Mouse (Mus musculus) liver, embryonic 11.5 days (tissue): ENCODE measurements at regions not wholly inside any gene's neighbourhood (a gene's known extent, or its start where the extent isn't known, plus 50 kb on each side); places are given as distances from the start of the nearest gene placed in this dataset.

ENCODE experiments used
- ATAC-seq: fragments of 200-750 bp; cut with Nextera tagmentation; replicated peaks from 2 replicates; pipeline ENCODE4 v1.8.0; 2017; ENCODE audit warnings: moderate number of reproducible peaks, mild to moderate bottlenecking, moderate TSS enrichment, moderate library complexity; ENCODE audit not compliant: low FRiP score
- DNase-seq: peaks from one replicate; pipeline ENCODE4 v3.0.0-alpha.2; 2017; ENCODE audit warnings: low spot score
- H3K27ac ChIP-seq: fragments of 300-500 bp; sonication (generic); 2 replicates; pipeline ENCODE4 v1.5.1; 2014; ENCODE audit warnings: mild to moderate bottlenecking, low read depth, low read length, control low read depth
- H3K27me3 ChIP-seq: fragments of 300-500 bp; sonication (generic); replicated peaks from 2 replicates; pipeline ENCODE4 v1.6.1; 2014; ENCODE audit warnings: low read length, mixed read lengths; ENCODE audit not compliant: control insufficient read depth, insufficient read depth
- H3K36me3 ChIP-seq: fragments of 300-500 bp; sonication (generic); 2 replicates; pipeline ENCODE4 v1.6.1; 2014; ENCODE audit warnings: mild to moderate bottlenecking, low read length, moderate library complexity, mixed read lengths; ENCODE audit not compliant: control insufficient read depth, insufficient read depth
- H3K4me1 ChIP-seq: fragments of 300-500 bp; sonication (generic); replicated peaks from 2 replicates; pipeline ENCODE4 v1.6.1; 2014; ENCODE audit warnings: low read length, mixed read lengths; ENCODE audit not compliant: control insufficient read depth, insufficient read depth
- H3K4me2 ChIP-seq: fragments of 300-500 bp; sonication (generic); 2 replicates; pipeline ENCODE4 v1.6.1; 2014; ENCODE audit warnings: mild to moderate bottlenecking, control low read depth, moderate library complexity
- H3K4me3 ChIP-seq: fragments of 300-500 bp; sonication (generic); 2 replicates; pipeline ENCODE4 v1.5.1; 2014; ENCODE audit warnings: low read depth, low read length, control low read depth
- H3K9ac ChIP-seq: fragments of 300-500 bp; sonication (generic); 2 replicates; pipeline ENCODE4 v1.6.1; 2014; ENCODE audit warnings: low read depth, low read length, control low read depth
- H3K9me3 ChIP-seq: fragments of 300-500 bp; sonication (generic); 2 replicates; pipeline ENCODE4 v1.6.1; 2016; ENCODE audit warnings: low read length, inconsistent platforms, mixed read lengths; ENCODE audit not compliant: control insufficient read depth
- WGBS: fragments of 180-500 bp; shearing (Covaris S2); extraction: QIAGEN DNeasy Blood & Tissue Kit; methylation state at CpG from one replicate; pipeline ENCODE4 v1.1.7; 2014; 5-methylcytosine and 5-hydroxymethylcytosine counted together

DNA sequence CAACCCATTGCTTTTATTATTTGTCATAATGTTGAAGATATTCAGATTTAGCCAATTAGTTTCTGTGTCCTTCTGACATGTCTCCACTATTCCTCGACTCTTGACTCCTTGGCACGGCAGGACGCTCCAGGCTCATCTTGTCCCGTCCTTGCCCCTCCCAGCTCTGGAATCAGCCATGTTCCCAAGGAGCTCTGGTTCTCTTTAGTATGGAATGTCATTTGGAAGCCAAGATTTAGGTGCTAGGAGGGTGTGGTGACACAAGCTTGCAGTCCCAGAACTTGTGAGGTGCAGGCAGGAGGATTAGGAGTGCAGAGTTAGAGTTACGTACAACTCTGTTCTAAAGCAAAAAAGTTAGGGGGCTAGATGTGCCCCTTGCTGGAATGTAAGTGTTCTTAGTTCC is 166.9 kb upstream of the Klf4 start:
- Histone ChIP-seq H3K4me3 (no peak overlapping the region), H3K36me3 (no peaks in the 10 kb centered on the region), H3K27ac (no peak overlapping the region), H3K27me3 (no peaks in the 10 kb centered on the region), H3K4me2 (no peak overlapping the region), H3K4me1 (no peaks in the 10 kb centered on the region), H3K9ac (no peak overlapping the region), H3K9me3 (no peaks in the 10 kb centered on the region)
- 85% methylated on average over 5 of the region's 5 CpGs for WGBS
- ATAC-seq, result no peak
- DNase-seq, result no peak

DNA sequence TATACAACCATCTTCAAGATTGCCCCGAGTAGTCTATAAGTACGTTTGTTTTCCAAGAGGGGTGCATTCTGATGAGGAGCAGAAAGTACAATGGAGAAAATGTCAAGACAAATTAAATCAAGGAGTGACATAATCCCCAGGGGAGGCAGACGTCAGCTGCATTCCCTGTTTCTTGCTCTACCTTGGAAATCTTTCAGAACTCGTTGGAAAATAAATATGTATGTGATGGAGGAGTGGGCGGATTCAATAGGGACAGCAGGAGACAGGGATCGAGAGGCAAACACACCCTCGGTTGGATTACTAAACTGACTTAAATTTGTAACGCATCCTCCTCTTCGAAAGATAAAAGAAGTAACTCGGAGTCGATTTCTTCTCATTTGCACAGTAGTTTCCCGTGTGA is 164.8 kb upstream of the Klf4 start:
- DNase-seq, result no peak
- Histone ChIP-seq H3K4me2 (no peak overlapping the region), H3K36me3 (no peaks in the 10 kb centered on the region), H3K27ac (no peak overlapping the region), H3K9ac (no peak overlapping the region), H3K4me3 (no peak overlapping the region), H3K27me3 (no peaks in the 10 kb centered on the region), H3K9me3 (no peaks in the 10 kb centered on the region), H3K4me1 (no peaks in the 10 kb centered on the region)
- 70% methylated on average over 12 of the region's 12 CpGs for WGBS
- ATAC-seq, result no peak

DNA sequence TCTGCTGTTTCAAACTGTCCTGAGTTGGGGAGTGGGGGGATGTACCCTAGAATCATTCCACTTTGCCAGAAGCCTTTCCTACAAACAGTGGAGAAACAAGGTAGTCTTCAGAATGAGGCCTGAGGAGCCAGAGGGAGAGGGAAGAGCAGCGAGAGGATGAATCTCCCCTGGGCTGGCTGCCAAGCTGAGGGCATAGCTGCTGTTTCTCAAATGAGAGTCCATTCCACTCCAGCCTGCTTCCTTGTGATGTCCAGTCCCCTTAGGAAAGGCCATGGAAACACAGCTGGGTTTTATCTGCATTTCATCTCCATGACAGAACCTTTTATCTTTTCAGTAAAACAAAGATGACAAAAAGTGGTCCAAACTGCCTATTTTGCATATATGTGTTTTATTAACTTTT is 164.2 kb upstream of the Klf4 start:
- Histone ChIP-seq H3K9me3 (no peaks in the 10 kb centered on the region), H3K27ac (no peak overlapping the region), H3K4me2 (no peak overlapping the region), H3K4me1 (no peaks in the 10 kb centered on the region), H3K9ac (no peak overlapping the region), H3K36me3 (no peaks in the 10 kb centered on the region), H3K4me3 (no peak overlapping the region), H3K27me3 (no peaks in the 10 kb centered on the region)
- WGBS, result 52% methylated on average over 1 of the region's 1 CpGs
- ATAC-seq, result no peak
- no peak for DNase-seq

DNA sequence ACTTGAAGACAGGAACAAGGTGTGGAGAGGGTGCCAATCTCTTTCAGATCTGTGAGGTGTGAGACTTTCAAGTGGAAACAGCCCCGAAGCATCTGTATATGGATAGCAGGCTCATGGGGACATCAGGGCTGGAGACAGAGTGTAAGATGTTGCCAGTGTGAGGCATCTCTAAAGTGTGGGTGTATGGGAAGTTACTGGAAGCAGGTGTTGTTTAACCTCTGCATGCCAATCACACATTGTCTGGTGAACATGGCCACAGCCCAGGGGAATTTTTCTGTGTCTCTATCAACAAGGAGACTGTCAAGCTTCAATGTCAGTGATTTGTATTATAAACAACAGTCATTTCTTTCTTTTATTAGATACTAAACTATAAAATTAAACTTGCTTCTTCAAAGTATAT is 163.0 kb upstream of the Klf4 start:
- H3K4me1 ChIP-seq, result no peaks in the 10 kb centered on the region
- 83% methylated on average over 1 of the region's 1 CpGs for WGBS
- no peak overlapping the region for H3K9ac ChIP-seq
- no peaks in the 10 kb centered on the region for H3K27me3 ChIP-seq
- no peaks in the 10 kb centered on the region for H3K9me3 ChIP-seq
- no peak overlapping the region for H3K4me3 ChIP-seq
- no peaks in the 10 kb centered on the region for H3K36me3 ChIP-seq
- no peak for DNase-seq
- ATAC-seq, result no peak
- no peak overlapping the region for H3K4me2 ChIP-seq
- H3K27ac ChIP-seq, result no peak overlapping the region

DNA sequence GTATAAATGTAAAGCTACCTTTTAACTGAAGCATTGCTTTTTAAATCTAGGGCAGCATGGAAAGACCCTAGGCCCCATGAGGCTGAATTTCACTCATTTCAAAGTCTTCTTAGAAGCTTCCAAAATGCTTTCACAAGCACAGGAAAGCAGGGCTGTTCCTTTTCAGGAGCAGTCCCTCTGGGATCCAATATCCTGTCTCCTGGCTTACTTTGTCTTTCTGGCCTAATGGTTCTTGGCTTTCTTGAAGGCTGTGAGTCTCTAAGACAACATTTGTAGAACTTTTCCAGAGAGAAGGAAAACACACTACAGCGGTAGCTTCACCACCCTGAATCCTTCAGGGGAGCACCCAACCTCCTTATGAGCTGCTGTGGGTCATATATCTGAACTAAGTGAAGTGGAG is 157.2 kb upstream of the Klf4 start:
- H3K36me3 ChIP-seq, result no peaks in the 10 kb centered on the region

DNA sequence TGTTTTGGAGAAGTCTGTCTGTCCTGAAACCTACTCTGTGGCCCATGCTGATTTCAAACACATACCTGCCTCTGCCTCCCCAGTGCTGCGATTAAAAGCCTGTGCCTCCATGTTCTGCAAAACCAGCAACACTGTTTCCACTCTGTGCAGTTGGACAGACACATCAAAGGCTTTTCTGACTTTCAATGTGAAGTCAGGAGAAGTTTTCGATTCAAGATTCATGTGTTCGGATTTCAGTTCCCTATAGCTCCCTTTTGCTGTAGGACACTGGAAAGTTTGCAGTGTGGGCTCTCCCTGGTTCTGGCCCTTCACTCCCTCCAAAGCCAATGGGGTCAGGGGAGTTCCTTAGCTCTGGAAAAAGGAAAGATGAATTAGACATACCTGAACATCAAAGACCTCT is 154.5 kb upstream of the Klf4 start:
- no peak for DNase-seq
- ATAC-seq, result no peak
- Histone ChIP-seq H3K27me3 (no peaks in the 10 kb centered on the region), H3K4me3 (no peak overlapping the region), H3K27ac (no peak overlapping the region), H3K4me1 (no peaks in the 10 kb centered on the region), H3K36me3 (no peaks in the 10 kb centered on the region), H3K4me2 (no peak overlapping the region), H3K9ac (no peak overlapping the region), H3K9me3 (no peaks in the 10 kb centered on the region)
- WGBS, result 84% methylated on average over 3 of the region's 3 CpGs

More for the DNA sequence above, 157.2 kb upstream of the Klf4 start:
- WGBS, result 52% methylated on average over 1 of the region's 1 CpGs
- H3K4me3 ChIP-seq, result no peak overlapping the region
- H3K4me2 ChIP-seq, result no peak overlapping the region
- H3K4me1 ChIP-seq, result no peaks in the 10 kb centered on the region
- H3K9ac ChIP-seq, result no peak overlapping the region
- H3K27ac ChIP-seq, result no peak overlapping the region
- H3K27me3 ChIP-seq, result no peaks in the 10 kb centered on the region
- ATAC-seq (no peak), DNase-seq (no peak)
- no peaks in the 10 kb centered on the region for H3K9me3 ChIP-seq

DNA sequence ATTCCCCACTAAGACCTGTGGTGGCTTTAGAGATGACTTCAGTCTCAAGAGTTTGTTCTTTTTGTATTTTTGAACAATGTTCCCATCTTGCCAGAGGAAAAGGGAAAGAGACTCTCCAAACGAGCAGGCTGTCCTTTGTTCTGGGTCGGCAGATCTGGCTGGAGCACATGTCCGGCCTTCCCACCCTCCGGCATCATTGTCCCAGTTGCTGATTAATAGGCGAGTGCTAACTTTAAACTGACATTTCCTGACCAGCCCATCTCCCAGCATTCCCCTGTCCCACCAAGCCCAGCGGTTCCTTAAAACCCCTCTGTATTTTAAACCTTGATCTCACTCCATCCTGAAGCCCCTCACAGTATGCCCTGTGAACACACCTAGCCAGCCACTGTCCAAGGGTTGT is 140.0 kb upstream of the Klf4 start:
- 63% methylated on average over 6 of the region's 6 CpGs for WGBS
- DNase-seq (no peak), ATAC-seq (no peak)

DNA sequence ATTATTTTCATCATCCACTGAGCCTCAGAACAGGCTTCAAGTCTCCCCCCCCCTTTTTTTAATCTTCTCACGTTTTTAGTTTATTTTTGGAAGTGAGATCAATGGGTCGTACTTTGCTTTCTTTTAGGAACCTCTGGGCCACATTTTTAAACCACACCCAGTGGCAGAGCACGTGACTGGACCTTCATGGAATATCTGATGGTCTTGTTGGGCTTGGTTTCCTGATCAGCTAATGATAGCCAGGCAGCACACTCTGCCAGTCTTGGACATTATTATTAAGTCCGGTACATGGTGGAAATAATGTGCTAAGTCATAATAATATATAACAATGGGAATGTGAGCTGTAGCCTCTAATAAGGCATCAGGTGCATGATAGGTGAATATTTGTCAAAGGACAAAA is 138.0 kb upstream of the Klf4 start:
- no peak overlapping the region for H3K27ac ChIP-seq
- no peak overlapping the region for H3K9ac ChIP-seq
- no peaks in the 10 kb centered on the region for H3K4me1 ChIP-seq
- no peaks in the 10 kb centered on the region for H3K27me3 ChIP-seq
- no peak for DNase-seq
- ATAC-seq, result no peak
- no peak overlapping the region for H3K4me2 ChIP-seq
- 62% methylated on average over 4 of the region's 4 CpGs for WGBS
- no peaks in the 10 kb centered on the region for H3K36me3 ChIP-seq
- no peak overlapping the region for H3K4me3 ChIP-seq
- H3K9me3 ChIP-seq, result no peaks in the 10 kb centered on the region

More for the DNA sequence above, 140.0 kb upstream of the Klf4 start:
- Histone ChIP-seq H3K9ac (no peak overlapping the region), H3K4me1 (no peaks in the 10 kb centered on the region), H3K4me2 (no peak overlapping the region), H3K9me3 (no peaks in the 10 kb centered on the region), H3K27ac (no peak overlapping the region), H3K4me3 (no peak overlapping the region), H3K36me3 (no peaks in the 10 kb centered on the region), H3K27me3 (no peaks in the 10 kb centered on the region)

DNA sequence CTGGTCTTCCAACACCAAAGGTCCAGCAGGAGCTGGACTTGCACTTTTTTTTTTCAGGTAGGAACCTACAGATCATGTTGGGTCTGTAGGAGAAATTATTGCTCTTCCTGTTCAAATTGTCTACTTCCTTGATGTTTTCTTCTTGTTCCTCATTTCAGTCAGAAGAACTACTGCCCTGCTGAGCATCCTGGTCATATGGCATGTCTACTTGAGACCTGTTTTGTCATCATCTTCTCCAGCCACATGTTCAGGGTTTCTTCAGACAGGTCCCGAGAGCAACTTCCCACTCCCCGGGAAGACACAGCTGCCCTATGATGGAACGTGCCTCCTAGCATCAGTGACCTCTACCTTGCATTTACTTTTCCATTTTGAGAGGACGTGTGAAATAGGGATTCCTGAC is 132.6 kb upstream of the Klf4 start:
- H3K4me2 ChIP-seq, result no peak overlapping the region
- H3K4me1 ChIP-seq, result no peaks in the 10 kb centered on the region
- H3K27me3 ChIP-seq, result no peaks in the 10 kb centered on the region
- H3K36me3 ChIP-seq, result no peaks in the 10 kb centered on the region
- H3K9ac ChIP-seq, result no peak overlapping the region
- DNase-seq, result no peak
- H3K4me3 ChIP-seq, result no peak overlapping the region
- no peaks in the 10 kb centered on the region for H3K9me3 ChIP-seq
- no peak overlapping the region for H3K27ac ChIP-seq
- WGBS, result 65% methylated on average over 4 of the region's 4 CpGs
- ATAC-seq, result no peak
